Mouse (Mus musculus) intestine, postnatal 0 days (tissue): ENCODE measurements around the gene Akr1cl. TPM values are rescaled to one million over a fixed set of nuclear protein-coding genes. Genes with fewer than 3 reads are reported as not detected.

ENCODE experiments used
- ATAC-seq: fragments of 200-750 bp; cut with Nextera tagmentation; 2 replicates; pipeline ENCODE4 v1.8.0; 2017; ENCODE audit warnings: mild to moderate bottlenecking, moderate TSS enrichment, moderate library complexity
- H3K27ac ChIP-seq: fragments of 300-500 bp; sonication (generic); 2 replicates; pipeline ENCODE4 v1.5.1; 2014; ENCODE audit warnings: mild to moderate bottlenecking, low read depth, low read length, moderate library complexity
- H3K27me3 ChIP-seq: fragments of 300-500 bp; sonication (generic); replicated peaks from 2 replicates; pipeline ENCODE4 v1.6.1; 2014; ENCODE audit warnings: low read length, mixed read lengths; ENCODE audit not compliant: control insufficient read depth, insufficient read depth
- H3K36me3 ChIP-seq: fragments of 300-500 bp; sonication (generic); 2 replicates; pipeline ENCODE4 v1.6.1; 2014; ENCODE audit warnings: mild to moderate bottlenecking, moderate library complexity; ENCODE audit not compliant: control insufficient read depth, insufficient read depth
- H3K4me1 ChIP-seq: fragments of 300-500 bp; sonication (generic); replicated peaks from 2 replicates; pipeline ENCODE4 v1.6.1; 2014; ENCODE audit warnings: antibody characterized with exemption, low read length, mixed read lengths; ENCODE audit not compliant: control insufficient read depth, insufficient read depth
- H3K4me2 ChIP-seq: fragments of 300-500 bp; sonication (generic); replicated peaks from 2 replicates; pipeline ENCODE4 v1.6.1; 2014; ENCODE audit warnings: low read depth, mild to moderate bottlenecking, moderate library complexity
- H3K4me3 ChIP-seq: fragments of 300-500 bp; sonication (generic); 2 replicates; pipeline ENCODE4 v1.5.1; 2014; ENCODE audit warnings: low read depth, low read length
- H3K9ac ChIP-seq: fragments of 300-500 bp; sonication (generic); 2 replicates; pipeline ENCODE4 v1.6.1; 2014; ENCODE audit warnings: mild to moderate bottlenecking, low read depth, low read length
- H3K9me3 ChIP-seq: fragments of 300-500 bp; sonication (generic); 2 replicates; pipeline ENCODE4 v1.6.1; 2016; ENCODE audit warnings: mixed run types; ENCODE audit not compliant: control insufficient read depth
- CTCF ChIP-seq: sonication (generic); IDR thresholded peaks from 2 replicates; pipeline ENCODE4 v1.5.1; 2016; ENCODE audit warnings: low read depth, mild to moderate bottlenecking, control low read depth, antibody characterized with exemption, moderate library complexity
- WGBS: fragments of 180-500 bp; shearing (Covaris S2); extraction: QIAGEN DNeasy Blood & Tissue Kit; methylation state at CpG from one replicate; pipeline ENCODE4 v1.1.7; 2014; 5-methylcytosine and 5-hydroxymethylcytosine counted together
- polyA plus RNA-seq: library from polyadenylated mRNA; unstranded; fragments of >200 nt; fragmentation: Nextera tagmentation; extraction: Ambion mirVana; gene quantifications from 2 replicates; pipeline ENCODE4 v1.2.1, GENCODE M21; 2015

Akr1cl gene
- polyA plus RNA-seq, 1 experiment from 2014 or later: 0.09 TPM

DNA sequence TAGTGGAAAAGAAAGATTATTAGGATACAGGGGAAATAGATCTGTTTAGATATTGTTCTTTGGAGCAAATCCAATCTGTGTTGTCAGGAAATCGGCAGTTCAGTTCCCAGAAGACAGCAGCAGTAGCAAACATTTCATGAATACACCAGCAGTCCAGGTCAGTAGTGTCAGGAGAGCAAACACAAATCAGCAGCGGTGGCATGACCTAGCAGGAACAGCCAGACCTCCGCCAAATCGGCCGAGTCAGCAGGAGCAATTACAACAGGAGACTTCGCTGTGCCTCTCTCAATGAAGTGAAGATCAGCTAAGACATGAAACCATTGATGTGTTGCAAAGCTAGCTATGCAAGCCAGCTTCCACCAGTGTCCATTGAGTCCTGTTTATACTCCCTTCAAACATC is 27.0 kb downstream of the Akr1cl start:
- H3K4me3 ChIP-seq: no peak overlapping the region
- 83% methylated on average over 6 of the region's 6 CpGs for WGBS
- no peak overlapping the region for H3K4me2 ChIP-seq
- no peak overlapping the region for H3K9ac ChIP-seq
- no peak for ATAC-seq
- no peaks in the 10 kb centered on the region for H3K36me3 ChIP-seq
- no peaks in the 10 kb centered on the region for H3K9me3 ChIP-seq
- no peaks in the 10 kb centered on the region for H3K27me3 ChIP-seq
- no peak for TF ChIP-seq CTCF
- no peak overlapping the region for H3K27ac ChIP-seq
- no peaks in the 10 kb centered on the region for H3K4me1 ChIP-seq

DNA sequence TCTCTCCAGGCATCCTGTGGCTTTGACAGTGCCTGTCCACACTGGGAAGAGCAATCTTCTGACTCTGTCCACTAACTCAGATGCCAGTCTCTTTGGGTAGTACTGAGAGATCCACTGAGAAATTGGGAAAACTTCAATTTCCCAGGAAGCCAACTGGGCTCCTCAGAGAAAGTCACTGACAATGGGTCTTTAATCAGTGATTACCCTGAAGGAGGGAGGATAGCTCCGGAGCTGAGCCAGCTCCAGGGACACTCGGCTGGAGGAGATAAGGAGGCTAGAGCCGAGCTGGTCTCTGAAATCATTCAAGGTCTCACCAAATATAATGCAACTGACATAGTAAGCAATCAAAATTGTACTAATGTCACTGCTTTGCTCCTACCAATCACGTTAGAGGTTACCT is 28.0 kb downstream of the Akr1cl start:
- no peak overlapping the region for H3K9ac ChIP-seq
- no peak for TF ChIP-seq CTCF
- H3K27ac ChIP-seq: no peak overlapping the region
- 71% methylated on average over 4 of the region's 4 CpGs for WGBS
- H3K4me1 ChIP-seq: no peaks in the 10 kb centered on the region
- no peaks in the 10 kb centered on the region for H3K27me3 ChIP-seq
- H3K36me3 ChIP-seq: no peaks in the 10 kb centered on the region
- no peaks in the 10 kb centered on the region for H3K9me3 ChIP-seq
- ATAC-seq: no peak
- no peak overlapping the region for H3K4me3 ChIP-seq
- H3K4me2 ChIP-seq: no peak overlapping the region

DNA sequence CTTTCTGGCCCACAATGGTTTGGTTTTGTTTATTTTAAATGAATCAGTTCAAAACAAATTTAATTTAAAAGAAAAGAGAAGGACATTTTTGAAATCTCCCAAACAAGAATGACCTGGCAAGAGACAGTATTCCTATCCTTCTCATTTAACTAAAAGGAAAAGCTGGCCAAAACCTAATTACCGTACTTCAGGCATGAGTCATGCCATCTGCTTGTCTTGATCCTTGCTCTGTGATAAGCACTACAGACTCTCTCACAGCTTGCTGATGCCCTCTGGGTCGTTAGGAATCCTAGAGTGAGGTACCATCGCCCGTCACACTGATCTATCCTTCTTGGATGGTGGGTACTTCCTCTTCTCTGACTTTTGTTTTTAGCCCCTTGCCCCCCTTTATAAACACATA is 39.4 kb downstream of the Akr1cl start:
- Histone ChIP-seq H3K36me3 (no peaks in the 10 kb centered on the region), H3K9me3 (no peaks in the 10 kb centered on the region), H3K27ac (no peak overlapping the region), H3K27me3 (no peaks in the 10 kb centered on the region), H3K9ac (no peak overlapping the region), H3K4me3 (no peak overlapping the region), H3K4me2 (no peak overlapping the region), H3K4me1 (no peaks in the 10 kb centered on the region)
- TF ChIP-seq CTCF: no peak
- 0 out of 2 replicates have a peak, but pooled peaks have one; percentile 42 for ATAC-seq
- WGBS: 38% methylated on average over 4 of the region's 4 CpGs

DNA sequence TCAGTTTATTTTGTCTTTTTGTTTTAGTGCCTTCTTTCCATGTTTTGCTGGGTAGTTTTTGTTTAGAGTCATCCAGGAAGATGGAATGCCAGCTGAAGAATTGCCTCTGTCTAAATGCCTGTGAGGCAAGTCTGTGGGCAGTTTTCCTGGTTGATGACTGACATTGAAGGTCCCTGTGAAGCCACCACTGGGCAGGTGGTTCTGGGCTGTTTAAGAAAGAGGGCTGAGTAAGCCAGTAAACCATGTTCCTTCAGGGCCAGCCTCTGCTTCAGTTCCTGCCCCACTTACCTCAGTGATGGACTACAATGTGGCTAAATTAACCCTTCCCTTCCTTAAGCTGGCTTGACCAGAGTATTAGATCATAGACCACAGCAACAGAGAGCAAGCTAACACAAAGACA is 44.4 kb downstream of the Akr1cl start:
- no peak for ATAC-seq
- no peaks in the 10 kb centered on the region for H3K36me3 ChIP-seq
- no peak overlapping the region for H3K4me3 ChIP-seq
- no peaks in the 10 kb centered on the region for H3K4me1 ChIP-seq
- TF ChIP-seq CTCF: no peak
- no peaks in the 10 kb centered on the region for H3K9me3 ChIP-seq
- no peaks in the 10 kb centered on the region for H3K27me3 ChIP-seq
- H3K27ac ChIP-seq: no peak overlapping the region
- H3K4me2 ChIP-seq: no peak overlapping the region
- no peak overlapping the region for H3K9ac ChIP-seq

DNA sequence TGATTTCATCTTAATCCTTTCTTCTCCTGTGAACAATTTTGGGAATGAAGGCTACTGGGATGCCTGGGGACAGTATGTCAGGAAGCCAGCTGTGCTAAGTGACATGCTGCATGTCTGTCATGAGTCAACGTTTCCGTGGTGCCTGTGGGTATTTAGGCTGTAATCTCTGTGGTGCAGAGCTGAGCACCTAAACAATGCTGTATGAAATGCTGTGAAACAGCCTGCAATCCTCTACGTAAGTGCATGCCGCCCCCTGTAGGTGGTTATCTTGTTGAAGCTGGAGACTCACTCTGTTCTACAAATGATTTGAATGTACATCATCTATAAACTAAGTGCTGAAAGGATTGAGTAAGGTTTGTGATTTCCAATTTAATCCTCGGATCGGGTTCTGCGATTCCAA is 46.4 kb downstream of the Akr1cl start:
- Histone ChIP-seq H3K4me3 (no peak overlapping the region), H3K27me3 (no peaks in the 10 kb centered on the region), H3K4me2 (no peak overlapping the region), H3K27ac (no peak overlapping the region), H3K36me3 (no peaks in the 10 kb centered on the region), H3K9ac (no peak overlapping the region), H3K4me1 (no peaks in the 10 kb centered on the region), H3K9me3 (no peaks in the 10 kb centered on the region)
- no peak for ATAC-seq
- peak; percentile 78 for TF ChIP-seq CTCF
- 43% methylated on average over 7 of the region's 7 CpGs for WGBS

DNA sequence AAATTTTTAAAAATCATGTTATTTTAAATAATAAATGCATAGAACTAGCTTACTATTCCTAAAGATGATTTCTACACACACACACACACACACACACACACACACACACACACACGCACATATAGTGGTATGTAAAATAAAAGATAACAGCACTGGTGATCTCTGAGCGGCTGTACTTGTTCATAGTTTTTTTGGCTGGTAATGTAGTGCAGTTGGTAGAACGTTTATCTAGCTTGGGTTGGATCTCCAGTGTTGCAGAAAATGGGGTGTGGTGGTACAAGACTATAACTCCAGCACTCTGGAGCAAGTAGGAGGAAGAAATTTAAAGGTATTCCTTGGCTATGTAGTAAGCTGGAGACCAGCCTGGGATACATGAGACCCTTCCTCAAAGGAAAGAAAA is 49.3 kb downstream of the Akr1cl start:
- Histone ChIP-seq H3K27me3 (no peaks in the 10 kb centered on the region), H3K4me2 (no peak overlapping the region), H3K36me3 (no peaks in the 10 kb centered on the region), H3K9me3 (no peaks in the 10 kb centered on the region), H3K4me1 (no peaks in the 10 kb centered on the region), H3K9ac (no peak overlapping the region), H3K27ac (no peak overlapping the region), H3K4me3 (no peak overlapping the region)
- WGBS: 55% methylated on average over 3 of the region's 3 CpGs
- no peak for ATAC-seq
- TF ChIP-seq CTCF: no peak

DNA sequence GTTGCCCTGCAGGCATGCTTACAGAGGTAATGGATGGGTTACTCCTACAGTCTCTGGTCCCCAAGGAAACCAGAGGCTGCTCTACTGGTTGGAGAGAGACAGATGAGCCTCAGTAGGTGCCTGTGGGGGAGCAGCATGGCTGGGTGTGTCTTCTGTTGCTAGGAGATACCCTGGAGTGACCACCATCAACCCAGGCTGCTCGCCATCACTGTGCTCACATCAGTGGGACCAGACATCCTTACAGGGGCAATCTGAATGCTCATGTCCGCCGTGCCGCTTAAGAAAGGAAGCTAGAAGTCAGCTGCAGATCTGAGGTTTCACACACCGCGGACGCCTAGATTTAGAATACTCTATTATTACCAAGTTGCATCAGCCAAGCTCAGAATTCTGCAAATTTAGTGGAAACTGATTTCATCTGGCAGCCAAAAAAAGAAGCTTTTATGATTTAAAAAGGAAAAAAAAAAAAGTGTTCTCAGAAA is 54.2 kb downstream of the Akr1cl start:
- H3K9ac ChIP-seq: no peak overlapping the region
- no peak overlapping the region for H3K27ac ChIP-seq
- no peak overlapping the region for H3K4me3 ChIP-seq
- WGBS: 80% methylated on average over 7 of the region's 7 CpGs
- no peaks in the 10 kb centered on the region for H3K27me3 ChIP-seq
- H3K4me2 ChIP-seq: no peak overlapping the region
- ATAC-seq: no peak
- H3K36me3 ChIP-seq: no peaks in the 10 kb centered on the region
- H3K4me1 ChIP-seq: no peaks in the 10 kb centered on the region
- no peak for TF ChIP-seq CTCF
- no peaks in the 10 kb centered on the region for H3K9me3 ChIP-seq
